Mouse (Mus musculus) hindbrain, embryonic 14.5 days (tissue): Measurements from ENCODE around the gene Dennd1a. TPM values are rescaled to one million over a fixed set of nuclear protein-coding genes. Genes with fewer than 3 reads are reported as not detected.

ENCODE experiments used
- ATAC-seq: fragments of 200-750 bp; cut with Nextera tagmentation; 2 replicates; pipeline ENCODE4 v1.8.0; 2017; ENCODE audit warnings: moderate number of reproducible peaks, mild to moderate bottlenecking, moderate TSS enrichment, moderate library complexity; ENCODE audit not compliant: low FRiP score
- DNase-seq: peaks from one replicate; pipeline ENCODE4 v3.0.0-alpha.2; 2015; ENCODE audit warnings: low spot score
- H3K27ac ChIP-seq: fragments of 300-500 bp; sonication (generic); 2 replicates; pipeline ENCODE4 v1.5.1; 2014; ENCODE audit warnings: mild to moderate bottlenecking, moderate library complexity
- H3K27me3 ChIP-seq: fragments of 300-500 bp; sonication (generic); 2 replicates; pipeline ENCODE4 v1.6.1; 2014; ENCODE audit warnings: mild to moderate bottlenecking, low read length, mixed read lengths; ENCODE audit not compliant: control insufficient read depth, insufficient read depth
- H3K36me3 ChIP-seq: fragments of 300-500 bp; sonication (generic); replicated peaks from 2 replicates; pipeline ENCODE4 v1.6.1; 2014; ENCODE audit not compliant: control insufficient read depth, insufficient read depth
- H3K4me1 ChIP-seq: fragments of 300-500 bp; sonication (generic); replicated peaks from 2 replicates; pipeline ENCODE4 v1.6.1; 2014; ENCODE audit warnings: antibody characterized with exemption, low read length, mixed read lengths; ENCODE audit not compliant: control insufficient read depth, insufficient read depth
- H3K4me2 ChIP-seq: fragments of 300-500 bp; sonication (generic); replicated peaks from 2 replicates; pipeline ENCODE4 v1.6.1; 2014; ENCODE audit warnings: mild to moderate bottlenecking, moderate library complexity
- H3K4me3 ChIP-seq: fragments of 300-500 bp; sonication (generic); replicated peaks from 2 replicates; pipeline ENCODE4 v1.5.1; 2014; ENCODE audit warnings: mild to moderate bottlenecking, low read length
- H3K9ac ChIP-seq: fragments of 300-500 bp; sonication (generic); 2 replicates; pipeline ENCODE4 v1.6.1; 2014
- H3K9me3 ChIP-seq: fragments of 300-500 bp; sonication (generic); 2 replicates; pipeline ENCODE4 v1.6.1; 2016; ENCODE audit warnings: low read length; ENCODE audit not compliant: control insufficient read depth
- WGBS: fragments of 180-500 bp; shearing (Covaris S2); extraction: QIAGEN DNeasy Blood & Tissue Kit; methylation state at CpG from one replicate; pipeline ENCODE4 v1.1.7; 2014; 5-methylcytosine and 5-hydroxymethylcytosine counted together
- polyA plus RNA-seq: library from polyadenylated mRNA; unstranded; fragments of >200 nt; fragmentation: Nextera tagmentation; extraction: Ambion mirVana; gene quantifications from 2 replicates; pipeline ENCODE4 v1.2.1, GENCODE M21; 2014

Gene Dennd1a
- polyA plus RNA-seq, 1 experiment from 2014 or later = 16.7 TPM

- DNase-seq (no peak), ATAC-seq (no peak)
- no peaks in the 10 kb centered on the region for H3K36me3 ChIP-seq
- H3K27ac ChIP-seq = no peak overlapping the region
- 71% methylated on average over 1 of the region's 1 CpGs for WGBS
- H3K27me3 ChIP-seq = no peaks in the 10 kb centered on the region
- H3K9me3 ChIP-seq = no peaks in the 10 kb centered on the region
- no peaks in the 10 kb centered on the region for H3K4me1 ChIP-seq
- no peak overlapping the region for H3K4me2 ChIP-seq
- no peak overlapping the region for H3K9ac ChIP-seq
- H3K4me3 ChIP-seq = no peak overlapping the region
Observed at GRCm38 (mm10) chr2:38065914-38066313, 221.3 kb downstream of the Dennd1a start.

GRCm38 (mm10) chr2:38064266-38064665 lies 222.9 kb downstream of the Dennd1a start:
- H3K4me2 ChIP-seq = no peak overlapping the region
- H3K4me3 ChIP-seq = no peak overlapping the region
- no peak for DNase-seq
- H3K27ac ChIP-seq = no peak overlapping the region
- 71% methylated on average over 3 of the region's 3 CpGs for WGBS
- no peaks in the 10 kb centered on the region for H3K36me3 ChIP-seq
- ATAC-seq = no peak
- H3K27me3 ChIP-seq = no peaks in the 10 kb centered on the region
- no peak overlapping the region for H3K9ac ChIP-seq
- no peaks in the 10 kb centered on the region for H3K9me3 ChIP-seq
- no peaks in the 10 kb centered on the region for H3K4me1 ChIP-seq

GRCm38 (mm10) chr2:38062156-38062555 lies 225.0 kb downstream of the Dennd1a start:
- WGBS = 87% methylated on average over 1 of the region's 1 CpGs
- Histone ChIP-seq H3K36me3 (no peaks in the 10 kb centered on the region), H3K9me3 (no peaks in the 10 kb centered on the region), H3K4me2 (no peak overlapping the region), H3K27ac (no peak overlapping the region), H3K4me3 (no peak overlapping the region), H3K4me1 (no peaks in the 10 kb centered on the region), H3K9ac (no peak overlapping the region), H3K27me3 (no peaks in the 10 kb centered on the region)
- ATAC-seq (no peak), DNase-seq (no peak)

- H3K36me3 ChIP-seq = no peaks in the 10 kb centered on the region
- H3K27ac ChIP-seq = no peak overlapping the region
- H3K4me1 ChIP-seq = no peaks in the 10 kb centered on the region
- ATAC-seq (no peak), DNase-seq (no peak)
- no peak overlapping the region for H3K9ac ChIP-seq
- H3K27me3 ChIP-seq = no peaks in the 10 kb centered on the region
- no peak overlapping the region for H3K4me3 ChIP-seq
- H3K9me3 ChIP-seq = no peaks in the 10 kb centered on the region
- no peak overlapping the region for H3K4me2 ChIP-seq
- 86% methylated on average over 2 of the region's 2 CpGs for WGBS
Observed at GRCm38 (mm10) chr2:38061474-38061873, 225.7 kb downstream of the Dennd1a start.

GRCm38 (mm10) chr2:38052440-38052839 lies 234.8 kb downstream of the Dennd1a start:
- no peaks in the 10 kb centered on the region for H3K9me3 ChIP-seq
- no peaks in the 10 kb centered on the region for H3K4me1 ChIP-seq
- H3K9ac ChIP-seq = no peak overlapping the region
- H3K4me3 ChIP-seq = no peak overlapping the region
- H3K4me2 ChIP-seq = no peak overlapping the region
- DNase-seq = no peak
- ATAC-seq = no peak
- no peaks in the 10 kb centered on the region for H3K27me3 ChIP-seq
- no peak overlapping the region for H3K27ac ChIP-seq
- 58% methylated on average over 3 of the region's 3 CpGs for WGBS
- H3K36me3 ChIP-seq = no peaks in the 10 kb centered on the region

GRCm38 (mm10) chr2:38051485-38052085 lies 235.6 kb downstream of the Dennd1a start:
- Histone ChIP-seq H3K4me2 (no peak overlapping the region), H3K27ac (no peak overlapping the region), H3K36me3 (no peaks in the 10 kb centered on the region), H3K9ac (no peak overlapping the region), H3K9me3 (no peaks in the 10 kb centered on the region), H3K4me1 (no peaks in the 10 kb centered on the region), H3K27me3 (no peaks in the 10 kb centered on the region), H3K4me3 (no peak overlapping the region)
- ATAC-seq (no peak), DNase-seq (no peak)
- 65% methylated on average over 1 of the region's 1 CpGs for WGBS

GRCm38 (mm10) chr2:38048996-38049395 lies 238.2 kb downstream of the Dennd1a start:
- H3K4me3 ChIP-seq = no peak overlapping the region
- H3K27me3 ChIP-seq = no peaks in the 10 kb centered on the region
- H3K4me2 ChIP-seq = no peak overlapping the region
- H3K9ac ChIP-seq = no peak overlapping the region
- H3K9me3 ChIP-seq = no peaks in the 10 kb centered on the region
- H3K4me1 ChIP-seq = no peaks in the 10 kb centered on the region
- no peaks in the 10 kb centered on the region for H3K36me3 ChIP-seq
- ATAC-seq (no peak), DNase-seq (no peak)
- no peak overlapping the region for H3K27ac ChIP-seq

- 89% methylated on average over 4 of the region's 4 CpGs for WGBS
- no peak overlapping the region for H3K4me3 ChIP-seq
- H3K27me3 ChIP-seq = no peaks in the 10 kb centered on the region
- no peak overlapping the region for H3K9ac ChIP-seq
- ATAC-seq = no peak
- 0 out of 2 replicates have a peak, but pooled peaks cover 4% of the 10 kb centered on the region for H3K4me1 ChIP-seq
- no peaks in the 10 kb centered on the region for H3K9me3 ChIP-seq
- H3K4me2 ChIP-seq = no peak overlapping the region
- no peak for DNase-seq
- no peak overlapping the region for H3K27ac ChIP-seq
- H3K36me3 ChIP-seq = no peaks in the 10 kb centered on the region
Observed at GRCm38 (mm10) chr2:38045286-38045685, 241.9 kb downstream of the Dennd1a start.

- H3K4me1 ChIP-seq = 0 out of 2 replicates have a peak, but pooled peaks cover 4% of the 10 kb centered on the region
- no peak overlapping the region for H3K4me2 ChIP-seq
- no peak overlapping the region for H3K27ac ChIP-seq
- ATAC-seq (no peak), DNase-seq (no peak)
- H3K27me3 ChIP-seq = no peaks in the 10 kb centered on the region
- no peaks in the 10 kb centered on the region for H3K9me3 ChIP-seq
- H3K9ac ChIP-seq = no peak overlapping the region
- H3K4me3 ChIP-seq = no peak overlapping the region
- H3K36me3 ChIP-seq = no peaks in the 10 kb centered on the region
- WGBS = 18% methylated on average over 3 of the region's 3 CpGs
Observed at GRCm38 (mm10) chr2:38040845-38041244, 246.3 kb downstream of the Dennd1a start.

- H3K27me3 ChIP-seq = no peaks in the 10 kb centered on the region
- ATAC-seq (no peak), DNase-seq (no peak)
- H3K27ac ChIP-seq = no peak overlapping the region
- H3K4me2 ChIP-seq = no peak overlapping the region
- no peak overlapping the region for H3K4me3 ChIP-seq
- 87% methylated on average over 1 of the region's 1 CpGs for WGBS
- no peaks in the 10 kb centered on the region for H3K9me3 ChIP-seq
- no peaks in the 10 kb centered on the region for H3K36me3 ChIP-seq
- no peak overlapping the region for H3K9ac ChIP-seq
- 0 out of 2 replicates have a peak, but pooled peaks cover 4% of the 10 kb centered on the region for H3K4me1 ChIP-seq
Observed at GRCm38 (mm10) chr2:38039621-38040020, 247.6 kb downstream of the Dennd1a start.
